Mouse (Mus musculus): ENCODE data around the gene Mtg2. TPM values are rescaled to one million over a fixed set of nuclear protein-coding genes. Genes with fewer than 3 reads are reported as not detected.

Mtg2 gene
- polyA plus RNA-seq, 1 experiment: 17.2 TPM

GRCm38 (mm10) chr2:180119439-180120291 lies 49.3 kb downstream of the Mtg2 start:
- Histone ChIP-seq H3K4me2 (ENCODE audit: low read depth) (peak overlapping the region; percentile 88), H3ac (ENCODE audit: control insufficient read depth, insufficient read length) (peak overlapping the region; percentile 54), H3K79me2 (ENCODE audit: control insufficient read depth, insufficient read depth) (peaks cover 27% of the 10 kb centered on the region), H3K27me3 (ENCODE audit: control insufficient read depth, insufficient read depth, insufficient read length) (no peaks in the 10 kb centered on the region), H3K4me3 (peak overlapping the region; percentile 50), H3K36me3 (ENCODE audit: control insufficient read depth, insufficient read depth) (peaks cover 4% of the 10 kb centered on the region)
- TF ChIP-seq POLR2A (IDR thresholded peaks at IDR 0.05; ENCODE audit: insufficient read length, low read depth) (no peak), MYOG (IDR thresholded peaks at IDR 0.05; ENCODE audit: control insufficient read depth in 1 of 3, insufficient read depth in 1 of 3, insufficient read length in 2 of 3, low read depth in 2 of 3) (no peak), CEBPB (IDR thresholded peaks at IDR 0.05; ENCODE audit: insufficient read depth, poor library complexity, severe bottlenecking) (no peak), REST (IDR thresholded peaks at IDR 0.05; ENCODE audit: insufficient read depth, insufficient read length) (no peak), TCF3 (IDR thresholded peaks at IDR 0.05; ENCODE audit: insufficient read length, low read depth) (no peak), TCF12 (IDR thresholded peaks at IDR 0.05; ENCODE audit: insufficient read depth, poor library complexity, severe bottlenecking) (no peak), SRF (IDR thresholded peaks at IDR 0.05; ENCODE audit: control insufficient read depth, insufficient read length, low read depth) (no peak), MYOD1 (IDR thresholded peaks at IDR 0.05; ENCODE audit: control insufficient read depth in 1 of 3, insufficient read length in 2 of 3, low read depth in 2 of 3) (no peak), E2F4 (IDR thresholded peaks at IDR 0.05; ENCODE audit: insufficient read depth) (no peak), USF1 (IDR thresholded peaks at IDR 0.05; ENCODE audit: low read depth) (no peak), POLR2AphosphoS2 (IDR thresholded peaks at IDR 0.05; ENCODE audit: insufficient read length, low read depth) (no peak), MAX (IDR thresholded peaks at IDR 0.05; ENCODE audit: low read depth) (no peak)

DNA sequence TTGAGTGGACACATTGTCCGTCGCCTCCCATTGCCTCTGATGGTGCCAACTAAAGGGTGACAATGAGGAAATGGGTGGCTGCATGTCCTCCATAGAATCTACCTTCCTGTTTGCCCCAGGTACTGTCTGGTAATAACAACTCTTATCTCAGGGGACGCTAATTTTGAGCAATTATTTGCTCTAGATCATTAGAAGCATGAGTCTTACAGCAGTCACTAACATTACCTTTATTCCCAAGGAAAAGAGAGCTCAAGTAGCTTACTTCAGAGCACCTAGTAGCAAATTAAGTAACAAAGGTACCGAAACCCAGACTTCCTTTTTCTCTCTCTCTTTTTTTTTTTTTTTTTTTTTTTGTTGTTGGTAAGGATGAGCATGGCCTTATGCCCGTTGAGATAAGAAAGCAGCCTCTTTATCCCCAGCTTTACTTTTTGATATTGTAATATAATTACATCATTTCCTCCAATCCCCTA lies 49.9 kb downstream of the Mtg2 start:
- no peak for TF ChIP-seq CEBPB (IDR thresholded peaks at IDR 0.05; ENCODE audit: insufficient read depth, poor library complexity, severe bottlenecking)
- no peak for TF ChIP-seq TCF3 (IDR thresholded peaks at IDR 0.05; ENCODE audit: insufficient read length, low read depth)
- TF ChIP-seq MYOD1 (IDR thresholded peaks at IDR 0.05; ENCODE audit: control insufficient read depth in 1 of 3, insufficient read length in 2 of 3, low read depth in 2 of 3): no peak
- no peak for TF ChIP-seq POLR2A (IDR thresholded peaks at IDR 0.05; ENCODE audit: insufficient read length, low read depth)
- no peak for TF ChIP-seq REST (IDR thresholded peaks at IDR 0.05; ENCODE audit: insufficient read depth, insufficient read length)
- no peak for TF ChIP-seq SRF (IDR thresholded peaks at IDR 0.05; ENCODE audit: control insufficient read depth, insufficient read length, low read depth)
- no peak for TF ChIP-seq USF1 (IDR thresholded peaks at IDR 0.05; ENCODE audit: low read depth)
- TF ChIP-seq MYOG (IDR thresholded peaks at IDR 0.05; ENCODE audit: control insufficient read depth in 1 of 3, insufficient read depth in 1 of 3, insufficient read length in 2 of 3, low read depth in 2 of 3): no peak
- no peak for TF ChIP-seq TCF12 (IDR thresholded peaks at IDR 0.05; ENCODE audit: insufficient read depth, poor library complexity, severe bottlenecking)
- TF ChIP-seq POLR2AphosphoS2 (IDR thresholded peaks at IDR 0.05; ENCODE audit: insufficient read length, low read depth): no peak
- no peak for TF ChIP-seq MAX (IDR thresholded peaks at IDR 0.05; ENCODE audit: low read depth)
- no peak for TF ChIP-seq E2F4 (IDR thresholded peaks at IDR 0.05; ENCODE audit: insufficient read depth)
- Histone ChIP-seq H3K4me2 (ENCODE audit: low read depth) (peak overlapping the region; percentile 88), H3K27me3 (ENCODE audit: control insufficient read depth, insufficient read depth, insufficient read length) (no peaks in the 10 kb centered on the region), H3K4me3 (peak overlapping the region; percentile 50), H3ac (ENCODE audit: control insufficient read depth, insufficient read length) (no peak overlapping the region), H3K79me2 (ENCODE audit: control insufficient read depth, insufficient read depth) (peaks cover 30% of the 10 kb centered on the region), H3K36me3 (ENCODE audit: control insufficient read depth, insufficient read depth) (peaks cover 4% of the 10 kb centered on the region)

GRCm38 (mm10) chr2:180124192-180124591 lies 53.8 kb downstream of the Mtg2 start:
- Histone ChIP-seq H3K4me3 (no peak overlapping the region), H3K4me2 (ENCODE audit: low read depth) (no peak overlapping the region), H3K27me3 (ENCODE audit: control insufficient read depth, insufficient read depth, insufficient read length) (no peaks in the 10 kb centered on the region), H3K79me2 (ENCODE audit: control insufficient read depth, insufficient read depth) (peaks cover 49% of the 10 kb centered on the region), H3K36me3 (ENCODE audit: control insufficient read depth, insufficient read depth) (peaks cover 4% of the 10 kb centered on the region), H3ac (ENCODE audit: control insufficient read depth, insufficient read length) (no peak overlapping the region)
- TF ChIP-seq USF1 (IDR thresholded peaks at IDR 0.05; ENCODE audit: low read depth) (no peak), REST (IDR thresholded peaks at IDR 0.05; ENCODE audit: insufficient read depth, insufficient read length) (no peak), POLR2A (IDR thresholded peaks at IDR 0.05; ENCODE audit: insufficient read length, low read depth) (no peak), TCF3 (IDR thresholded peaks at IDR 0.05; ENCODE audit: insufficient read length, low read depth) (no peak), MYOG (IDR thresholded peaks at IDR 0.05; ENCODE audit: control insufficient read depth in 1 of 3, insufficient read depth in 1 of 3, insufficient read length in 2 of 3, low read depth in 2 of 3) (no peak), CEBPB (IDR thresholded peaks at IDR 0.05; ENCODE audit: insufficient read depth, poor library complexity, severe bottlenecking) (no peak), TCF12 (IDR thresholded peaks at IDR 0.05; ENCODE audit: insufficient read depth, poor library complexity, severe bottlenecking) (no peak), E2F4 (IDR thresholded peaks at IDR 0.05; ENCODE audit: insufficient read depth) (no peak), SRF (IDR thresholded peaks at IDR 0.05; ENCODE audit: control insufficient read depth, insufficient read length, low read depth) (no peak), MAX (IDR thresholded peaks at IDR 0.05; ENCODE audit: low read depth) (no peak), MYOD1 (IDR thresholded peaks at IDR 0.05; ENCODE audit: control insufficient read depth in 1 of 3, insufficient read length in 2 of 3, low read depth in 2 of 3) (no peak), POLR2AphosphoS2 (IDR thresholded peaks at IDR 0.05; ENCODE audit: insufficient read length, low read depth) (no peak)

- Histone ChIP-seq H3K79me2 (ENCODE audit: control insufficient read depth, insufficient read depth) (peaks cover 38% of the 10 kb centered on the region), H3ac (ENCODE audit: control insufficient read depth, insufficient read length) (no peak overlapping the region), H3K36me3 (ENCODE audit: control insufficient read depth, insufficient read depth) (peaks cover 4% of the 10 kb centered on the region), H3K4me2 (ENCODE audit: low read depth) (peak overlapping the region; percentile 66), H3K4me3 (no peak overlapping the region), H3K27me3 (ENCODE audit: control insufficient read depth, insufficient read depth, insufficient read length) (no peaks in the 10 kb centered on the region)
- TF ChIP-seq SRF (IDR thresholded peaks at IDR 0.05; ENCODE audit: control insufficient read depth, insufficient read length, low read depth) (no peak), POLR2A (IDR thresholded peaks at IDR 0.05; ENCODE audit: insufficient read length, low read depth) (no peak), E2F4 (IDR thresholded peaks at IDR 0.05; ENCODE audit: insufficient read depth) (no peak), TCF3 (IDR thresholded peaks at IDR 0.05; ENCODE audit: insufficient read length, low read depth) (peak; percentile 32), POLR2AphosphoS2 (IDR thresholded peaks at IDR 0.05; ENCODE audit: insufficient read length, low read depth) (no peak), CEBPB (IDR thresholded peaks at IDR 0.05; ENCODE audit: insufficient read depth, poor library complexity, severe bottlenecking) (no peak), MYOD1 (IDR thresholded peaks at IDR 0.05; ENCODE audit: control insufficient read depth in 1 of 3, insufficient read length in 2 of 3, low read depth in 2 of 3) (peak in 2 of 3 experiments; percentile 63 to 86), TCF12 (IDR thresholded peaks at IDR 0.05; ENCODE audit: insufficient read depth, poor library complexity, severe bottlenecking) (peak; percentile 76), MAX (IDR thresholded peaks at IDR 0.05; ENCODE audit: low read depth) (peak; percentile 41), USF1 (IDR thresholded peaks at IDR 0.05; ENCODE audit: low read depth) (peak; percentile 80), MYOG (IDR thresholded peaks at IDR 0.05; ENCODE audit: control insufficient read depth in 1 of 3, insufficient read depth in 1 of 3, insufficient read length in 2 of 3, low read depth in 2 of 3) (peak; percentile 43 to 92 (median 79)), REST (IDR thresholded peaks at IDR 0.05; ENCODE audit: insufficient read depth, insufficient read length) (no peak)
Observed at GRCm38 (mm10) chr2:180126195-180126594, 55.8 kb downstream of the Mtg2 start.
